Mouse (Mus musculus): ENCODE results near the gene Ccnyl1.

GRCm38 (mm10) chr1:64653701-64654100 lies 36.6 kb upstream of the Ccnyl1 start:
- TF ChIP-seq CTCF (IDR thresholded peaks at IDR 0.05; ENCODE audit: control insufficient read depth, insufficient read depth, low read length) (no peak), POLR2A (IDR thresholded peaks at IDR 0.05; ENCODE audit: borderline replicate concordance, control insufficient read depth, low read depth, low read length) (no peak)
